Mouse (Mus musculus) neural tube, embryonic 11.5 days (tissue): ENCODE results near the gene Il11. TPM values are rescaled to one million over a fixed set of nuclear protein-coding genes. Genes with fewer than 3 reads are reported as not detected.
"Not testable (repeated sequence)": the region's sequence is repeated elsewhere in the genome, so short reads cannot be mapped to it uniquely, and the experiment has no call there.

Experiments
- ATAC-seq: fragments of 200-750 bp; cut with Nextera tagmentation; 2 replicates; pipeline ENCODE4 v1.8.0; 2017; ENCODE audit warnings: moderate number of reproducible peaks, mild to moderate bottlenecking, moderate TSS enrichment, moderate library complexity; ENCODE audit not compliant: insufficient read depth, low FRiP score, low TSS enrichment
- DNase-seq: peaks from one replicate; pipeline ENCODE4 v3.0.0-alpha.2; 2015; ENCODE audit warnings: low spot score
- H3K27ac ChIP-seq: fragments of 300-500 bp; sonication (generic); 2 replicates; pipeline ENCODE4 v1.5.1; 2014; ENCODE audit warnings: low read depth, mild to moderate bottlenecking, low read length
- H3K27me3 ChIP-seq: fragments of 300-500 bp; sonication (generic); 2 replicates; pipeline ENCODE4 v1.6.1; 2014; ENCODE audit warnings: mild to moderate bottlenecking, low read length, mixed read lengths; ENCODE audit not compliant: control insufficient read depth, insufficient read depth
- H3K36me3 ChIP-seq: fragments of 300-500 bp; sonication (generic); 2 replicates; pipeline ENCODE4 v1.6.1; 2014; ENCODE audit warnings: mild to moderate bottlenecking, low read length, moderate library complexity, mixed read lengths; ENCODE audit not compliant: control insufficient read depth, insufficient read depth
- H3K4me1 ChIP-seq: fragments of 300-500 bp; sonication (generic); 2 replicates; pipeline ENCODE4 v1.6.1; 2014; ENCODE audit warnings: low read length, mixed read lengths; ENCODE audit not compliant: control insufficient read depth, insufficient read depth
- H3K4me2 ChIP-seq: fragments of 300-500 bp; sonication (generic); 2 replicates; pipeline ENCODE4 v1.6.1; 2014; ENCODE audit warnings: low read depth, mild to moderate bottlenecking, moderate library complexity
- H3K4me3 ChIP-seq: fragments of 300-500 bp; sonication (generic); 2 replicates; pipeline ENCODE4 v1.5.1; 2014; ENCODE audit warnings: low read depth, low read length
- H3K9ac ChIP-seq: fragments of 300-500 bp; sonication (generic); 2 replicates; pipeline ENCODE4 v1.6.1; 2014; ENCODE audit warnings: mild to moderate bottlenecking, low read length
- H3K9me3 ChIP-seq: fragments of 300-500 bp; sonication (generic); 2 replicates; pipeline ENCODE4 v1.6.1; 2016; ENCODE audit warnings: low read length; ENCODE audit not compliant: control insufficient read depth
- WGBS: fragments of 180-500 bp; shearing (Covaris S2); extraction: QIAGEN DNeasy Blood & Tissue Kit; methylation state at CpG from one replicate; pipeline ENCODE4 v1.1.7; 2014; 5-methylcytosine and 5-hydroxymethylcytosine counted together
- polyA plus RNA-seq: library from polyadenylated mRNA; unstranded; fragments of >200 nt; fragmentation: Nextera tagmentation; extraction: Ambion mirVana; gene quantifications from 2 replicates; pipeline ENCODE4 v1.2.1, GENCODE M21; 2014

Gene Il11
- 0.16 TPM in 1 of 2 replicates, not detected in the other for polyA plus RNA-seq

- H3K27me3 ChIP-seq, result peaks cover 16% of the 10 kb centered on the region
- H3K27ac ChIP-seq, result no peak within 1 kb of the TSS
- H3K9me3 ChIP-seq, result no peaks in the 10 kb centered on the region
- no peak within 1 kb of the TSS for H3K9ac ChIP-seq
- no peaks in the 10 kb centered on the region for H3K4me1 ChIP-seq
- no peak within 1 kb of the TSS for H3K4me2 ChIP-seq
- H3K36me3 ChIP-seq, result no peaks in the 10 kb centered on the region
- ATAC-seq (no peak), DNase-seq (no peak)
- H3K4me3 ChIP-seq, result no peak within 1 kb of the TSS
- WGBS, result 82% methylated on average over 2 of the region's 2 CpGs
Measured at GRCm38 (mm10) chr7:4782759-4783158, at the start of gene Il11, which contains the start of gene Tmem190. Gene Il11, minus strand, starts transcription at chr7:4782859. Gene Tmem190, plus strand, starts transcription at chr7:4782937.

- DNase-seq (no peak), ATAC-seq (no peak)
- Histone ChIP-seq H3K4me2 (no peak overlapping the region), H3K9me3 (no peaks in the 10 kb centered on the region), H3K36me3 (no peaks in the 10 kb centered on the region), H3K9ac (no peak overlapping the region), H3K4me1 (no peaks in the 10 kb centered on the region), H3K27ac (no peak overlapping the region), H3K4me3 (no peak overlapping the region), H3K27me3 (peaks cover 4% of the 10 kb centered on the region)
- 9% methylated on average over 12 of the region's 12 CpGs for whole genome bisulfite sequencing
Measured at GRCm38 (mm10) chr7:4830476-4830875, 47.8 kb upstream of the Il11 start.

DNA sequence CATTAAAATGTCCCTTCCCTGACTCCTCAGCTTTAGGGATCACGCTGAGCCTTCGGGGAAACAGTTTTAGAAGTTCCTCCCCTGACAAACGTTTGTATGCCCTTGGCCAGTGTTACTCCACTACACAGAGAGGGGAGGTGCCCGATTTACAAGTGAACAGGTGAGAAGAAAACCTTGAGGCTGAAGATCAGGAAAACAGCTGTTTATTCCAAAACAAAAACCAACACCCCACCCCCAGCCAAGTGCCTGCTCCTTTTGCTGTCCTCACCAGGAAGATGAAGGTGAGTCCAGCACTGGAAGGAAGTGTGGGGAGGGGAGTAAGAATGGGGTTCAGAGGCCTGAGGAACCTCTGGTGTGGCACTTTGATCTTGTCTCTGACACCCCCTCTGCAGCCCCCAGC, 42.7 kb upstream of the Il11 start:
- no peak overlapping the region for H3K4me3 ChIP-seq

DNA sequence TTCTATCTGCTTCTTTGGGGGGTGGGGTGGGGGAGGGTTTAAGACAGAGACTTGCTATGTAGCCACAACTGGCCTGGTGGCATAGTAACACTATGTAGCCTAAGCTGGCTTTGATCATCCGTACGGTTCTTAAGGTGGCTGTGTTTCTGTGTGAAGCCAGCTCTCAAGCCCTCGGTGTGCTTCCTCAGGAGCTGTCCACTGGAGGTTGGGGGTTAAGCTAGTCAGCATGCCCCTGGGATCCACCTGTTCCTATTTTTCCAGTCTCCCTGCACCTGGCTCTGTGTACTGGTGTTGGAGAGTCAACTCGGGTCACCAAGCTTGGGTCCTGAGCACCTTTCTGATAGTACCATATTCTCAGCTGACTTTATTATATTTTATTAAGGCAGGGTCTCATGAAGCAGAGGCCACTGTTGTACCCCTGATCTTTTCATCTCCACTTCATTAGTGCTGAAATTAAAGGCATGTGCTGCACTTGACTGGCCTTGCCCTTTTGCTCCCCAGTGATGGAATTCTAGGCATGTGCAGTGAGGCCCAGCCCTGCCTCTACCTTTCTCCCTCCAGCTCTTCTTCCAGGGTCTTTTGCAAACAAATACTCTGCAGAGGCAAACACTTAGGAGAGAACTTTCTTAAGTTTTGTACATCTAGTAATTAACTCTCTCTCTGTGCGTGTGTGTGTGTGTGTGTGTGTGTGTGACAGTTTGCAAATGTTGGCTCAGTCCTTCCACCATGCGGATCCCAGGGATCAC, 39.7 kb upstream of the Il11 start:
- 66% methylated on average over 6 of the region's 6 CpGs for WGBS
- no peaks in the 10 kb centered on the region for H3K4me1 ChIP-seq
- H3K27ac ChIP-seq, result no peak overlapping the region
- no peak for ATAC-seq
- no peaks in the 10 kb centered on the region for H3K27me3 ChIP-seq
- DNase-seq, result no peak
- no peak overlapping the region for H3K9ac ChIP-seq
- H3K9me3 ChIP-seq, result no peaks in the 10 kb centered on the region
- no peak overlapping the region for H3K4me3 ChIP-seq
- no peak overlapping the region for H3K4me2 ChIP-seq
- H3K36me3 ChIP-seq, result no peaks in the 10 kb centered on the region

More for the DNA sequence above, 42.7 kb upstream of the Il11 start:
- H3K36me3 ChIP-seq, result no peaks in the 10 kb centered on the region
- H3K4me1 ChIP-seq, result no peaks in the 10 kb centered on the region
- ATAC-seq (no peak), DNase-seq (no peak)
- no peak overlapping the region for H3K9ac ChIP-seq
- no peaks in the 10 kb centered on the region for H3K27me3 ChIP-seq
- no peaks in the 10 kb centered on the region for H3K9me3 ChIP-seq
- no peak overlapping the region for H3K4me2 ChIP-seq
- H3K27ac ChIP-seq, result no peak overlapping the region
- 44% methylated on average over 4 of the region's 4 CpGs for WGBS

DNA sequence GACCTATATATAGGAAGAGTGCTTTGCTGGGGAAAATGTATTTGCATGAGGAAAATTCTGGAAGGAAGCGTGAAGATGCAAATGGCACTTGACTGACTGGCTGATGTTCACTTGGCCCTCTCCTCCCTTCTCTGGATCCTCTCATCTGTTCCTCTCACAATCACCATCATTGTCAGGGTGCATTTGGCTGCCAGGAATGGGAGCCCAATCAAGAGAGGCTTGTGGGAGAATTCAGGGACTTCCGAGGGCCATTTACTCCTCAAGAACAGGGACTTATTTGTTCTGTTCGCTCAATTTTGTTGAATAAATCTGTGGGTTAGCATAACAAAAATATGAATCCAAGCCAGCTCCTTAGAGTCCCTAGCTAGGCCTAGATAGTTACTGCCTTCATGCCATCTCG, 39.0 kb upstream of the Il11 start:
- 81% methylated on average over 4 of the region's 4 CpGs for WGBS
- DNase-seq (no peak), ATAC-seq (no peak)

DNA sequence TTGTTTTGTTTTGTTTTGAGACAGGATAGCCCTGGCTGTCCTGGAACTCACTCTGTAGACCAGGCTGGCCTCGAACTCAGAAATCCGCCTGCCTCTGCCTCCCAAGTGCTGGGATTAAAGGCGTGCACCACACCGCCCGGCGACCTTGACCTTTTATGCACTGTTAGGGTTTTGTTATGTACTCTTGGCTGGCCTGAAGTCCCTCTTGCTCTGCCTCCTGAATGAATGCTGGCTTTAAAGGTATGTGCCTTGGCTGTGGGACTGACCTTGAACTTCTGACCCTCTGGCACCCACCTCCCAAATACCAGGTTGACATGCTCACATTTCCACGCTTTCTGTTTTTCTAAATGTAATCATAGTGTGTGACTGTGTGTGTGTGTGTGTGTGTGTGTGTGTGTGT, 38.3 kb upstream of the Il11 start:
- ATAC-seq, result not testable (repeated sequence)

More for the DNA sequence above, 39.0 kb upstream of the Il11 start:
- no peaks in the 10 kb centered on the region for H3K27me3 ChIP-seq
- H3K4me3 ChIP-seq, result no peak overlapping the region
- H3K4me2 ChIP-seq, result no peak overlapping the region
- H3K9ac ChIP-seq, result no peak overlapping the region
- no peaks in the 10 kb centered on the region for H3K4me1 ChIP-seq
- no peaks in the 10 kb centered on the region for H3K9me3 ChIP-seq
- H3K27ac ChIP-seq, result no peak overlapping the region
- H3K36me3 ChIP-seq, result no peaks in the 10 kb centered on the region

DNA sequence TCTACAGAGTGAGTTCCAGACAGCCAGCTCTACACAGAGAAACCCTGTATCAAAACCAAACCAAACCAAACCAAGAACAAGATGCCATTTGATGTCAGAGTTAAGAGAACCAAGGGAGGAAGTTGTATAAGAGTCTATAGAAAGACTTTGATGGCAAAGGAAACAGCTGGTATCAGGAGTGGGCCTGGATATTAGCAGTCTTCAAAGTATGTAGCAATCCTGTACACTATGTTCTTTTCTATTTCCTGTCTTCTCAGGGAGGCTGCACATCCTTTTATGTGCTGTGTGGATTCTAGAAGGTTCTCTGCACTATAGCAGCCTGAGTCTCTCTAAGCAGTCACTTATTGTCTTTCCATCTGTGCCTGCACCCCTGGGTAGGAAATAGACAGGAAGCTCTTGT, 33.9 kb upstream of the Il11 start:
- no peaks in the 10 kb centered on the region for H3K27me3 ChIP-seq
- no peak overlapping the region for H3K4me2 ChIP-seq
- H3K9me3 ChIP-seq, result no peaks in the 10 kb centered on the region
- peaks cover 3% of the 10 kb centered on the region; the same call in 1 of the 2 replicates for H3K4me1 ChIP-seq
- H3K9ac ChIP-seq, result no peak overlapping the region
- no peak for DNase-seq
- ATAC-seq, result no peak
- no peak overlapping the region for H3K27ac ChIP-seq
- no peak overlapping the region for H3K4me3 ChIP-seq
- H3K36me3 ChIP-seq, result no peaks in the 10 kb centered on the region

More for the DNA sequence above, 38.3 kb upstream of the Il11 start:
- not testable (repeated sequence) for H3K27me3 ChIP-seq, H3K9ac ChIP-seq, H3K36me3 ChIP-seq, H3K4me3 ChIP-seq, DNase-seq, H3K27ac ChIP-seq, H3K4me1 ChIP-seq, H3K4me2 ChIP-seq, H3K9me3 ChIP-seq
- WGBS, result 92% methylated on average over 7 of the region's 7 CpGs

- H3K4me3 ChIP-seq, result peak overlapping the region; percentile 99
- H3K36me3 ChIP-seq, result peaks cover 5% of the 10 kb centered on the region; the same call in 1 of the 2 replicates
- H3K4me1 ChIP-seq, result peaks cover 8% of the 10 kb centered on the region
- H3K27ac ChIP-seq, result peak overlapping the region; percentile 56; the same call in 1 of the 2 replicates
- 22% methylated on average over 8 of the region's 8 CpGs for WGBS
- ATAC-seq, result no peak
- H3K9ac ChIP-seq, result peak overlapping the region; percentile 44
- peak overlapping the region; percentile 51 for H3K4me2 ChIP-seq
- no peaks in the 10 kb centered on the region for H3K9me3 ChIP-seq
- DNase-seq, result no peak
- H3K27me3 ChIP-seq, result no peaks in the 10 kb centered on the region
Measured at GRCm38 (mm10) chr7:4813105-4813791, 30.6 kb upstream of the Il11 start.
